Mouse (Mus musculus) MEL (cell line): Measurements from ENCODE around the gene C5ar2. TPM values are rescaled to one million over a fixed set of nuclear protein-coding genes. Genes with fewer than 3 reads are reported as not detected.

ENCODE experiments used
- DNase-seq: peaks from one replicate; pipeline ENCODE4 v3.0.0; 2011; ENCODE audit warnings: low read depth, low spot score
- H3K27ac ChIP-seq: 2 replicates; pipeline ENCODE4 v1.5.1; 2012; ENCODE audit warnings: low read depth, mild to moderate bottlenecking, control low read depth, low read length, moderate library complexity; ENCODE audit not compliant: control insufficient read depth
- H3K27me3 ChIP-seq, 2 experiments: fragments of 150-350 bp in 1 of 2; sonication (generic) in 1 of 2; 2 replicates each; pipeline ENCODE4 v1.6.1; 2012; ENCODE audit warnings: low read length in 2 of 2, mild to moderate bottlenecking in 2 of 2, improper control_type of control experiment in 1 of 2, moderate library complexity in 1 of 2; ENCODE audit not compliant: insufficient read depth in 2 of 2, control insufficient read depth in 1 of 2
- H3K36me3 ChIP-seq, 2 experiments: 2 replicates each; pipeline ENCODE4 v1.6.1; 2012 to 2014; ENCODE audit warnings: low read length in 2 of 2, improper control_type of control experiment in 1 of 2, inconsistent platforms in 1 of 2, mild to moderate bottlenecking in 1 of 2; ENCODE audit not compliant: insufficient read depth in 2 of 2, control insufficient read depth in 1 of 2
- H3K4me1 ChIP-seq, 2 experiments: fragments of 150-350 bp in 1 of 2; sonication (generic) in 1 of 2; 2 replicates each; pipeline ENCODE4 v1.6.1; 2012; ENCODE audit warnings: low read length in 2 of 2, improper control_type of control experiment in 1 of 2, mild to moderate bottlenecking in 1 of 2; ENCODE audit not compliant: insufficient read depth in 2 of 2, control insufficient read depth in 1 of 2
- H3K4me3 ChIP-seq, 2 experiments: fragments of 150-350 bp in 1 of 2; sonication (generic) in 1 of 2; 2 replicates each; pipeline ENCODE4 v1.5.1; 2012; ENCODE audit warnings: low read depth in 2 of 2, low read length in 2 of 2, mild to moderate bottlenecking in 2 of 2, moderate library complexity in 2 of 2, control low read depth in 1 of 2, improper control_type of control experiment in 1 of 2; ENCODE audit not compliant: control insufficient read depth in 1 of 2, insufficient read depth in 1 of 2
- H3K79me2 ChIP-seq: 2 replicates; pipeline ENCODE4 v1.6.1; 2012; ENCODE audit warnings: mild to moderate bottlenecking, low read length, moderate library complexity; ENCODE audit not compliant: control insufficient read depth, poor library complexity, insufficient read depth
- H3K9ac ChIP-seq: 2 replicates; pipeline ENCODE4 v1.6.1; 2012; ENCODE audit warnings: low read depth, mild to moderate bottlenecking, control low read depth, low read length, moderate library complexity; ENCODE audit not compliant: control insufficient read depth, poor library complexity, severe bottlenecking
- H3K9me3 ChIP-seq: fragments of 150-350 bp; sonication (generic); replicated peaks from 2 replicates; pipeline ENCODE4 v1.6.1; 2012; ENCODE audit warnings: mild to moderate bottlenecking, low read length, improper control_type of control experiment, moderate library complexity; ENCODE audit not compliant: insufficient read depth
- BHLHE40 ChIP-seq: IDR thresholded peaks from 2 replicates; pipeline ENCODE4 v1.6.1; 2012; ENCODE audit warnings: low read depth, mild to moderate bottlenecking, inconsistent platforms, low read length, improper control_type of control experiment, borderline replicate concordance
- CHD1 ChIP-seq: IDR thresholded peaks from 2 replicates; pipeline ENCODE4 v1.6.1; 2012; ENCODE audit warnings: low read depth, mild to moderate bottlenecking, inconsistent platforms, low read length, improper control_type of control experiment
- CTCF ChIP-seq, 3 experiments: IDR thresholded peaks in 2 of 3; conservative IDR thresholded peaks in 1 of 3; 2 replicates each; pipeline ENCODE4 v1.5.1; 2011 to 2012; ENCODE audit warnings: low read length in 3 of 3, low read depth in 2 of 3, mild to moderate bottlenecking in 2 of 3, improper control_type of control experiment in 1 of 3, inconsistent platforms in 1 of 3, mixed read lengths in 1 of 3, moderate library complexity in 1 of 3; ENCODE audit not compliant: control insufficient read depth in 1 of 3, insufficient read depth in 1 of 3, poor library complexity in 1 of 3, severe bottlenecking in 1 of 3
- EP300 ChIP-seq, 2 experiments: IDR thresholded peaks; 2 replicates each; pipeline ENCODE4 v1.6.1; 2011; ENCODE audit warnings: improper control_type of control experiment in 2 of 2, low read length in 2 of 2, low read depth in 1 of 2, mild to moderate bottlenecking in 1 of 2
- ETS1 ChIP-seq: IDR thresholded peaks from 2 replicates; pipeline ENCODE4 v1.6.1; 2012; ENCODE audit warnings: low read depth, mild to moderate bottlenecking, inconsistent platforms, low read length, improper control_type of control experiment, moderate library complexity
- GATA1 ChIP-seq: IDR thresholded peaks from 2 replicates; pipeline ENCODE4 v1.6.1; 2011; ENCODE audit warnings: low read depth, low read length, improper control_type of control experiment
- MAFK ChIP-seq: IDR thresholded peaks from 2 replicates; pipeline ENCODE4 v1.6.1; 2011; ENCODE audit warnings: low read depth, mild to moderate bottlenecking, low read length, improper control_type of control experiment, borderline replicate concordance
- MAX ChIP-seq: IDR thresholded peaks from 2 replicates; pipeline ENCODE4 v1.6.1; 2011; ENCODE audit warnings: low read length, improper control_type of control experiment
- MAZ ChIP-seq: IDR thresholded peaks from 2 replicates; pipeline ENCODE4 v1.6.1; 2012; ENCODE audit warnings: low read depth, mild to moderate bottlenecking, inconsistent platforms, low read length, improper control_type of control experiment
- NELFE ChIP-seq: IDR thresholded peaks from 2 replicates; pipeline ENCODE4 v1.6.1; 2011; ENCODE audit warnings: low read depth, low read length, improper control_type of control experiment
- POLR2AphosphoS2 ChIP-seq: IDR thresholded peaks from 2 replicates; pipeline ENCODE4 v1.6.1; 2011; ENCODE audit warnings: low read length, improper control_type of control experiment
- RAD21 ChIP-seq: IDR thresholded peaks from 2 replicates; pipeline ENCODE4 v1.6.1; 2011; ENCODE audit warnings: mild to moderate bottlenecking, low read depth, low read length, improper control_type of control experiment
- RCOR1 ChIP-seq: IDR thresholded peaks from 2 replicates; pipeline ENCODE4 v1.6.1; 2012; ENCODE audit warnings: low read depth, mild to moderate bottlenecking, inconsistent platforms, low read length, improper control_type of control experiment
- SIN3A ChIP-seq: IDR thresholded peaks from 2 replicates; pipeline ENCODE4 v1.6.1; 2012; ENCODE audit warnings: low read length, improper control_type of control experiment, inconsistent platforms
- SMC3 ChIP-seq: IDR thresholded peaks from 2 replicates; pipeline ENCODE4 v1.6.1; 2011; ENCODE audit warnings: low read depth, low read length, improper control_type of control experiment
- TBP ChIP-seq: IDR thresholded peaks from 2 replicates; pipeline ENCODE4 v1.8.0; 2011; ENCODE audit warnings: low read depth, low read length, improper control_type of control experiment
- UBTF ChIP-seq: IDR thresholded peaks from 2 replicates; pipeline ENCODE4 v1.6.1; 2012; ENCODE audit warnings: low read depth, mild to moderate bottlenecking, inconsistent platforms, low read length, improper control_type of control experiment, moderate library complexity, borderline replicate concordance; ENCODE audit not compliant: insufficient read depth
- ZC3H11A ChIP-seq: IDR thresholded peaks from 2 replicates; pipeline ENCODE4 v1.6.1; 2012; ENCODE audit warnings: low read depth, mild to moderate bottlenecking, inconsistent platforms, low read length, improper control_type of control experiment
- ZMIZ1 ChIP-seq: IDR thresholded peaks from 2 replicates; pipeline ENCODE4 v1.6.1; 2012; ENCODE audit warnings: low read depth, mild to moderate bottlenecking, inconsistent platforms, low read length, improper control_type of control experiment, moderate library complexity
- ZNF384 ChIP-seq: IDR thresholded peaks from 2 replicates; pipeline ENCODE4 v1.6.1; 2012; ENCODE audit warnings: low read depth, mild to moderate bottlenecking, inconsistent platforms, low read length, improper control_type of control experiment
- polyA plus RNA-seq, 2 experiments: library from polyadenylated mRNA; stranded (reverse) in 1 of 2; unstranded in 1 of 2; fragments of >175 nt in 1 of 2; fragments of >200 nt in 1 of 2; gene quantifications; 2 replicates each; pipeline versions ENCODE4 v1.2.1 to v1.2.4; 2012; ENCODE audit warnings: low replicate concordance in 2 of 2, low read depth in 1 of 2; ENCODE audit not compliant: insufficient read length in 2 of 2, insufficient read depth in 1 of 2, missing spikeins in 1 of 2
- total RNA-seq: library from RNA; depleted of rRNA; stranded (reverse); fragments of 300-350 nt; gene quantifications from 2 replicates; pipeline ENCODE4 v1.2.3, GENCODE M21; 2012

C5ar2 gene
- total and polyA plus RNA-seq, 3 experiments = 0.49 to 1.7 TPM; not detected in 1

DNA sequence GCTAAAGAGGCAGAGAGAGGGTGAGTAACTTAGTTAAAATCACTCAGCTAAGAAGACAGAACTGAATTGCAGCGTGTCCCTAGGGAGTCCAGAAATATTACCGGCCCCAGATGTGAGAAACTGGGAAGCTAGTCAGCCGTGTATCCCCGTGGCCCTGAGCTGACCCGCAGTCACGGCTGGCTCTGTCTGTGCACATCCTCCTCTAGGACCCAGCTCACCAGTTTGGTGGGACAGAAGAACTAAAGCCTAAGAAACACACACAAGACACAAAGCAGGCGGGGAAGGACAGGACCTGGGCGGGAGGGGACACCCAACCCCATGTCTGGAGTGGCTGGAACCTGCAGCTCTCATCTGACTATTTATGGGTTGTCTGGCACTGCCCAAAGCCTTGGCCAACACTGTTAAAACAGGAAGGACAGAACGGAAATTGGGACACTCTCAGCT lies 4.4 kb downstream of the C5ar2 start:
- DNase-seq = peak; percentile 31
- H3K9ac ChIP-seq = peak overlapping the region; percentile 69
- H3K79me2 ChIP-seq = no peaks in the 10 kb centered on the region
- H3K27me3 ChIP-seq = no peaks in the 10 kb centered on the region
- peaks cover 3 to 21% of the 10 kb centered on the region in 2 experiments; a peak in 3 of 4 replicates for H3K4me1 ChIP-seq
- peak overlapping the region; percentile 73 for H3K27ac ChIP-seq
- TF ChIP-seq ETS1 = no peak
- no peak for TF ChIP-seq RCOR1
- no peak for TF ChIP-seq NELFE
- no peak for TF ChIP-seq CTCF (IDR thresholded peaks at IDR 0.05 in 2 of 3, conservative IDR thresholded peaks at IDR 0.05 in 1 of 3; ENCODE audit: control insufficient read depth in 1 of 3, insufficient read depth in 1 of 3, low read depth in 2 of 3, low read length in 3 of 3, poor library complexity in 1 of 3, severe bottlenecking in 1 of 3)
- TF ChIP-seq UBTF = no peak
- no peak for TF ChIP-seq MAX
- no peak for TF ChIP-seq MAZ
- no peak for TF ChIP-seq SMC3
- TF ChIP-seq BHLHE40 = no peak
- TF ChIP-seq CHD1 = no peak
- no peak for TF ChIP-seq ZNF384
- TF ChIP-seq RAD21 = no peak
- H3K36me3 ChIP-seq = peaks cover 0 to 17% of the 10 kb centered on the region in 2 experiments; a peak in 2 of 4 replicates
- peak overlapping the region; percentile 49 to 54; a peak in 3 of 4 replicates for H3K4me3 ChIP-seq
- H3K9me3 ChIP-seq = no peaks in the 10 kb centered on the region

GRCm38 (mm10) chr7:16229869-16230268 lies 14.1 kb downstream of the C5ar2 start:
- Histone ChIP-seq H3K79me2 (no peaks in the 10 kb centered on the region), H3K9ac (no peak overlapping the region), H3K9me3 (no peaks in the 10 kb centered on the region), H3K4me1 (no peaks in the 10 kb centered on the region), H3K27ac (no peak overlapping the region), H3K27me3 (peaks cover 4 to 5% of the 10 kb centered on the region in 2 experiments; a peak in 3 of 4 replicates), H3K36me3 (no peaks in the 10 kb centered on the region), H3K4me3 (no peak overlapping the region)
- no peak for DNase-seq
- TF ChIP-seq EP300 (IDR thresholded peaks at IDR 0.05; ENCODE audit: low read depth in 1 of 2, low read length in 2 of 2) = no peak
- TF ChIP-seq BHLHE40 = no peak
- TF ChIP-seq ZMIZ1 = no peak
- TF ChIP-seq ZC3H11A = no peak
- no peak for TF ChIP-seq GATA1
- no peak for TF ChIP-seq POLR2AphosphoS2
- no peak for TF ChIP-seq TBP
- TF ChIP-seq MAZ = no peak
- no peak for TF ChIP-seq SIN3A
- no peak for TF ChIP-seq NELFE
- no peak for TF ChIP-seq MAFK
- no peak for TF ChIP-seq SMC3
